Mouse (Mus musculus): ENCODE data around the gene Zbtb44. TPM values are rescaled to one million over a fixed set of nuclear protein-coding genes. Genes with fewer than 3 reads are reported as not detected.
A peak's percentile ranks its signal among the peaks of the same experiment; 100 is the strongest.

Gene Zbtb44
- polyA plus RNA-seq, 1 experiment from 2014 or later, result 5.0 TPM

DNA sequence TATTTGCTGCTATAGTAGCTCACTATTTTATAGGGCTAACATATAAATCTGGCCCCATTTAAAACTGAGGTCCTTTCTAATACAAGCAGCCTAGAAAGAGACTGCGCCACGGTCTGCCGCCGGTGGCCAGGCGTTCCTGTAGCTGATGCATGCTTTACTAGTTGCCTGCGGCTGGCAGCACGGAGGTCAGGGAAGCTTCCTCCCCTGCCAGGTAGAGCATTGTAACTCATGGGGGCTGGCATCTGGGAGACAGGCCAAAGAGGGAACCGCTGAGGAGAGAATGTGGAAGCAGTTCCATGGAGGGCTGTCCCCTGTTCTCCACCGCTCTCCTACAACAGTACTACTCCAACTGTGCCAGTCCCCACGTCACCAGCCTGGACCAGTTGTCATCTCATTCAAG is 44.4 kb downstream of the Zbtb44 start:
- ATAC-seq (replicated peaks), result no peak
- H3K4me2 ChIP-seq, result no peak overlapping the region

DNA sequence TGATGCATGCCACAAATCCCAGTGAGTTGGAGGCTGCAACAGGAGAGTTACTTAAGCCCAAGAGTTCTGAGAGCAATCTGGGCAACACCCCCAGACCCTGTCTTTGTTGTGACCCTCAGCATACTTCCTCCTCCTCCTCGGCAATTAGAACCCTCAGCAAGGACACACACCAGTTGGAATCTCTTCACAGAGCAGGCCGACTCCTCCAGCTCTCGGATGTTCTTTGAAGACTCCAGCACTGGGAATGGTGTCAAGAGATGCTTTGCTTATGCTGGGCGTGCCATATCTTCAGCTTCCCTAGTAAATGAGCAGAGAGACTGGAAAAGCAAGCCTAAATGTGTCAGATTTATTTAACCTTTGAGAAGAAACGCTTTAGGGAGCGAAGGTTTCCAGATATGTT is 50.3 kb downstream of the Zbtb44 start:
- H3K36me3 ChIP-seq (replicated peaks), result no peaks in the 10 kb centered on the region
- no peak for ATAC-seq (replicated peaks)
- 82% methylated on average over 6 of the region's 6 CpGs for WGBS
- no peak overlapping the region for H3K4me2 ChIP-seq
- H3K4me3 ChIP-seq, result no peak overlapping the region
- H3K9ac ChIP-seq, result no peak overlapping the region
- H3K27ac ChIP-seq, result no peak overlapping the region
- H3K27me3 ChIP-seq (replicated peaks), result no peaks in the 10 kb centered on the region
- no peaks in the 10 kb centered on the region for H3K9me3 ChIP-seq
- H3K4me1 ChIP-seq, result peaks cover 6% of the 10 kb centered on the region

More for the DNA sequence above, 44.4 kb downstream of the Zbtb44 start:
- 90% methylated on average over 10 of the region's 10 CpGs for WGBS
- H3K4me1 ChIP-seq, result no peaks in the 10 kb centered on the region
- H3K9me3 ChIP-seq, result no peaks in the 10 kb centered on the region
- no peak overlapping the region for H3K9ac ChIP-seq
- no peak overlapping the region for H3K27ac ChIP-seq
- H3K27me3 ChIP-seq (replicated peaks), result no peaks in the 10 kb centered on the region
- H3K4me3 ChIP-seq, result no peak overlapping the region
- no peaks in the 10 kb centered on the region for H3K36me3 ChIP-seq (replicated peaks)

DNA sequence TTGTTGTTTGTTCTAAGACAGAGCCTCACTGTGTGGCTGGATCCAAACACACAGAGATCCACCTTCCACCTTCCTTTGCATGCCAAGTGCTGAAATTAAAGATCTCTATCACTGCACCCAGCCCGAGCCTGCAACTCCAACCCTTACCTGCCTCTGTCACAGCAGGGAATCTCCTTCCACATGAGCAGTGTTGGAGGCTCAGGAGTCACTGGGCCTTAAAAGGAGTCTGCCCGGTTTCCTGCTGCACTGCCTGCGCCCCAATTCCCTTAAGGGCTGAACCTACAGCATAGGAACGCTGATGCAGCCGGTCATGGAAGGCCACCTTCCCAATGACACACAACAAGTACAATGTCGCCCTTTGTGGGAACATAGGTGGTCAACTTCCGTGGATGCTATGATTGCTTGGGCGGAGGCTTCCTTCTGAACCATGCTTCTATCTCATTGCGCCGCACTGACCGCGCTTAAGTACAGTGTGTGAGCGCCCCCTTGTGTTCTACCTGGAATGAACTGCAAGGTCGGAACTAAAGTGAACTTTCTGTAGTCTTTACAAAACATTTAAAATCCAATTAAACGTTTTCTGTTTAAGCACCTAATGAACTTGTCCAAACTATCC is 51.7 kb downstream of the Zbtb44 start:
- no peak overlapping the region for H3K27ac ChIP-seq
- H3K9me3 ChIP-seq, result no peaks in the 10 kb centered on the region
- peak overlapping the region; percentile 45 for H3K4me2 ChIP-seq
- ATAC-seq (replicated peaks), result peak; percentile 63; the same call in 1 of the 2 replicates
- no peaks in the 10 kb centered on the region for H3K27me3 ChIP-seq (replicated peaks)
- peaks cover 8% of the 10 kb centered on the region for H3K4me1 ChIP-seq
- 7% methylated on average over 15 of the region's 15 CpGs for WGBS
- 0 out of 2 replicates have a peak overlapping the region, but pooled peaks have one; percentile 11 for H3K9ac ChIP-seq
- no peaks in the 10 kb centered on the region for H3K36me3 ChIP-seq (replicated peaks)
- peak overlapping the region; percentile 29 for H3K4me3 ChIP-seq

DNA sequence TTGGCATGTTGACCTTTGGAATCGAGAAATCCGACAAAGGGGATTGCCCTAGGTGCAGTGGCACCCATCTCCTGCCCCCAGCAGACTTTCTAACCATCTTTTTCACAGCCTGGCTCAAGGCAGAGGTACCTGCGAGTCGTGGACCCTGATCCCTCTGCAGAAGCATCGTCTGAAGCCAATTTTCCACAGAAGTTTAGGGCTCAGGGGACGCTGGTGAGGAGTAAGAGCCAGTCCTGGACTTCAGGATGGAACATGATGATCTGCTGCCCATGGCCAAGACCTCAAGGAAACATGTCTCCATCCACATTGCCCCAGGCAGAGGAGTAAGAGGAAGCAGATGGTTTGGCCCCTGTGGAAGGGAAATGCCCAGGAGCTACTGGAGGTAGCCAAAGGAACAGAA is 52.3 kb downstream of the Zbtb44 start:
- no peak for ATAC-seq (replicated peaks)
- H3K4me3 ChIP-seq, result no peak overlapping the region
- H3K27me3 ChIP-seq (replicated peaks), result no peaks in the 10 kb centered on the region
- peaks cover 8% of the 10 kb centered on the region for H3K4me1 ChIP-seq
- H3K27ac ChIP-seq, result no peak overlapping the region
- no peak overlapping the region for H3K4me2 ChIP-seq
- no peak overlapping the region for H3K9ac ChIP-seq
- no peaks in the 10 kb centered on the region for H3K36me3 ChIP-seq (replicated peaks)
- 73% methylated on average over 6 of the region's 6 CpGs for WGBS
- H3K9me3 ChIP-seq, result no peaks in the 10 kb centered on the region

DNA sequence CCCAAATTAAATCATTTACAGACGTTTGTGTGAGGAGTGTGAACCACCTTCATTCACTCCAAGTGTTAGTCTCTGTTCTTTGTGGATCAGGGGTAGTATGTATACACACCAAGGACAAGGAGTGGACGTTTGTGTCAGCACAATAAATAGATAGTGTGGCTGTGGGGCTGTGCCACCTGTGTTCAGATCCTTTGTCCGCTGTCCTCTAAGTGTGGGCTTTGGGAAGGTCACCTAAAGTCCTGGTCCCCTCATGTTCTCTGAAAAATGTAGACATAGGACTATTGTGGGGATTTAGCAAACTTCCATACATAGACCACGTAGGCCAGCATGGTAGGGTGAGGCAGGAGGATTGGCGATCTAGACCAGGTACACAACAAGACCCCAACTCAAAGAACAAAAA is 55.1 kb downstream of the Zbtb44 start:
- WGBS, result 83% methylated on average over 5 of the region's 5 CpGs
- no peak for ATAC-seq (replicated peaks)
- H3K4me2 ChIP-seq, result no peak overlapping the region
- no peaks in the 10 kb centered on the region for H3K9me3 ChIP-seq
- peaks cover 8% of the 10 kb centered on the region for H3K4me1 ChIP-seq
- H3K36me3 ChIP-seq (replicated peaks), result no peaks in the 10 kb centered on the region
- no peak overlapping the region for H3K27ac ChIP-seq
- H3K9ac ChIP-seq, result no peak overlapping the region
- no peaks in the 10 kb centered on the region for H3K27me3 ChIP-seq (replicated peaks)
- no peak overlapping the region for H3K4me3 ChIP-seq

DNA sequence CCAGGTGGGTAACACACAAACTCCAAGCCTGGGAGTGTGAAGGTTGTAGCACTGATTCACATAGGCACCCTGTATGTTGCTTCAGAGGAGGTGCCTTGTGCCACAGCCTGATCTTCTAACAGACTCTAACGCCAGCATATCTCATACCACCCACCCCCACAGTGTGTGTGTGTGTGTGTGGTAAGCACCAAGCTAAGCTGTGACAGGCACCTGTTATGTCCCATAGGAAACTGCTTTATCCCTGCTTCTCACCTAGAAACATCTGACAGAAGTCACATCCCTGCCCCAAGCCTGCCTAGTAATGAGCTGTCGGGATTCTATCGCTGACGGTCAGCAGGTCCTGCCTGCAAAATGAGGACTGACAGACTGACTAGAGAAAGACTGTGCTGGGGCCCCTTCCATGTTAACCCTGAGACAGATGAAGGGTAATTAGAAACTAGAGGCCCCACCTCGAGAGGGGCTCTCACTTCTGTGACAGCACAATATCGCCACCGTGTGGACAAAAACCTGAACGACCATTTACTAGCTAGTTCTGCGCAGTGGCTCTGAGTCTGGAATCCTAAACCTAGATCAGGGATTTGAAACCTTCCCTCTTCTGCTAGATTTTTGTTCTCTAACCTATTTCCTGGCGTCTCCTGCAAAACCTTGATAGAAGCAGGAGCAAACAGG is 55.8 kb downstream of the Zbtb44 start:
- H3K4me2 ChIP-seq, result 0 out of 2 replicates have a peak overlapping the region, but pooled peaks have one; percentile 14
- H3K36me3 ChIP-seq (replicated peaks), result no peaks in the 10 kb centered on the region
- WGBS, result 19% methylated on average over 10 of the region's 10 CpGs
- H3K27me3 ChIP-seq (replicated peaks), result no peaks in the 10 kb centered on the region
- H3K9me3 ChIP-seq, result no peaks in the 10 kb centered on the region
- ATAC-seq (replicated peaks), result no peak; the same call in 1 of the 2 replicates
- no peak overlapping the region for H3K4me3 ChIP-seq
- no peak overlapping the region for H3K9ac ChIP-seq
- peaks cover 8% of the 10 kb centered on the region for H3K4me1 ChIP-seq
- H3K27ac ChIP-seq, result no peak overlapping the region

DNA sequence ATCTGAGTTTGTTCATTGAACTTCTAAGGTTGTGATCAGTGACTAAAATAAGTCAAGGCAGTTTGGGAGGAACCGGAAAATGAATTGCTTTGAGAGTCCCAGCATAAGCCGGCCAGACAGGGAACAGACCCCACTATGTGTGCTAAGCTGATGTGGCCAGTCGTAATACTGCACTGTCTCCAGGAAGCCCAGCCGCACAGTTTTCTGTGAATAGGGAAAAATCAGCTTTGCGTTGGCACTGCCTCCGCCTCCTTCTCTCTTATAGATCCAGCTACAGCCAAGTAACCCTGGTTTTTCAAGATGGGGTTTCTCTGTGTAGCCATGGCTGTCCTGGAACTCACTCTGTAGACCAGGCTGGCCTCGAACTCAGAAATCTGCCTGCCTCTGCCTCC is 56.3 kb downstream of the Zbtb44 start:
- no peaks in the 10 kb centered on the region for H3K27me3 ChIP-seq (replicated peaks)
- no peaks in the 10 kb centered on the region for H3K36me3 ChIP-seq (replicated peaks)
- H3K9ac ChIP-seq, result no peak overlapping the region
- peaks cover 7% of the 10 kb centered on the region for H3K4me1 ChIP-seq
- WGBS, result 84% methylated on average over 7 of the region's 7 CpGs
- no peak overlapping the region for H3K4me3 ChIP-seq
- H3K9me3 ChIP-seq, result no peaks in the 10 kb centered on the region
- H3K4me2 ChIP-seq, result no peak overlapping the region
- no peak overlapping the region for H3K27ac ChIP-seq
- no peak for ATAC-seq (replicated peaks)

DNA sequence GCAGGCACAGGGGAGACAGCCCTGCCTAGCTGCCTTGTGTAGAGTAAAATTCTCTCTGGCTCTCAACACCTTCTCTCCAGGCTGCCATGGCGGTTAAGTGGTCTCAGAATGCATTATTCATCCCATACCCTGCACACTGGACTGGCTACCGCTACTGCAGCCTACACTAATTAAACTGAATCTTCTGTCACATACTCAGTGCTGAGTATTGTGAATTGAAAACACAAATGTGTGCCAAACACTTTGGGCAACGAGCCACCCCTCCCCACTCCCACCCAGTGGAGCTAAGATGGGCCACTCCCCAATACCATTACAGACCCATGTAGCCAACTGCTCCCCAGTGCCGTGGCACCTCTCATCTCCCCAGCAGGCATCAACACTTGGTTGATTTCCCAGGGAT is 57.0 kb downstream of the Zbtb44 start:
- peaks cover 2% of the 10 kb centered on the region; the same call in 1 of the 2 replicates for H3K4me1 ChIP-seq
- H3K4me2 ChIP-seq, result no peak overlapping the region
- 53% methylated on average over 4 of the region's 4 CpGs for WGBS
- H3K9ac ChIP-seq, result no peak overlapping the region
- H3K4me3 ChIP-seq, result no peak overlapping the region
- H3K9me3 ChIP-seq, result no peaks in the 10 kb centered on the region
- no peak for ATAC-seq (replicated peaks)
- no peak overlapping the region for H3K27ac ChIP-seq
- no peaks in the 10 kb centered on the region for H3K27me3 ChIP-seq (replicated peaks)
- no peaks in the 10 kb centered on the region for H3K36me3 ChIP-seq (replicated peaks)

DNA sequence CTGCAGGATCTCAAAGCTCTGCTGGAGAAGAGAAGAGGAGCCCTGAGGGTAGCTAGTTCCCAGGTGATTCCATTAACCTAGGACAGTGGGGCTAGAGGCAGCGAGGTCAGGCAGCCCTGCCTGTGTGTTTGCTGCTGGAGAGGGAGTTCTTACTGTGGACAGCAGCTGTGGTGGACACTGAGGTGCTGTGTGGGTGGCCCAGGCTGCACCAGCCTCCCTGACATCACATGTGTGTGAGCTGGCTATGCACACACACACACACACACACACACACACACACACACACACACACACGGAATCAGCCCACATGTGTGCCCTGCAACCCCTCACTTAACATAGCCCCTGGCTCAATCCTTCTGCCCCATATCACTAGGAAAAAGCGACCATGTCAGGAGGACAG is 57.7 kb downstream of the Zbtb44 start:
- H3K9me3 ChIP-seq, result no peaks in the 10 kb centered on the region
- ATAC-seq (replicated peaks), result no peak
- H3K9ac ChIP-seq, result no peak overlapping the region
- H3K27ac ChIP-seq, result no peak overlapping the region
- no peaks in the 10 kb centered on the region for H3K36me3 ChIP-seq (replicated peaks)
- H3K4me2 ChIP-seq, result no peak overlapping the region
- no peaks in the 10 kb centered on the region for H3K27me3 ChIP-seq (replicated peaks)
- H3K4me1 ChIP-seq, result peaks cover 2% of the 10 kb centered on the region; the same call in 1 of the 2 replicates
- no peak overlapping the region for H3K4me3 ChIP-seq
- 84% methylated on average over 3 of the region's 3 CpGs for WGBS

DNA sequence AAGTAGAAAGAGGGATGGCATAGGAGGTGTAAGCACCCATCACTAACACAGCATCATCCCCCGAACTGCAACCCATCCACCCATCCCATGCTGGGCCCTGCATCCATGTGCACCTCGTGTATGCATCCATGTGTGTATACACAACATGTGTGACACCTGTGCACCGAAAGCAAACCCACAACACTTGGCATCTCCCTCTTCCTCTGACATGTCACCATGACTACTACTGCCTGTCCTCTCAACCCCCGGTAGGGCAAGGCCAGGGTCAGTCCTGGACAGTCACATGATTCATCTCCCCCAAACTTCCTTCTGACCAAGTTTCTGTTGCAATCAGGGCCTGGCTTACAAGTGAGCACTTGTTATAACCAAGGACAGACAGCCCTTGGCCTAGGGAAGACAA is 58.4 kb downstream of the Zbtb44 start:
- no peaks in the 10 kb centered on the region for H3K36me3 ChIP-seq (replicated peaks)
- no peak for ATAC-seq (replicated peaks)
- no peak overlapping the region for H3K27ac ChIP-seq
- no peaks in the 10 kb centered on the region for H3K9me3 ChIP-seq
- H3K27me3 ChIP-seq (replicated peaks), result no peaks in the 10 kb centered on the region
- peaks cover 2% of the 10 kb centered on the region; the same call in 1 of the 2 replicates for H3K4me1 ChIP-seq
- H3K9ac ChIP-seq, result no peak overlapping the region
- no peak overlapping the region for H3K4me2 ChIP-seq
- 83% methylated on average over 4 of the region's 4 CpGs for WGBS
- no peak overlapping the region for H3K4me3 ChIP-seq

DNA sequence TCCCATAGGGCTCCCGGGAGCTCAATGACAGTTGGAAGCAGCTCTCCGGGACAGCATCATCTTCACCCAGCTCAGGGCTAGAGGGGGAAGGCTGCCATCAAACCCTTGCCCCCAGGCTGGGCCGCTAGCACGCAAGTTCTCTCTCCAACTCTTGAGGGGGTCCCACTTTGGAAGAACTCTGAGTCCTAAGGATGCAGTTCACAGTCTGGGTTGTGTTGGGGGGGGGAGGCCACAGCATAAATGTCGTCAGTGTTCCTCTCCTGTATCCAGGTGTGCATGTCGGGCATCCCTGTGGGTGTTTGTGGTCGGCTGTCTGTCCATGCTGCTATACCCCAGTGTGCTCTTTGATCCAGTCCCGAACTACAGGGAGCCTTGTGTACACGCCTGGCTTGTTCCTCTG is 59.1 kb downstream of the Zbtb44 start:
- ATAC-seq (replicated peaks), result no peak
- H3K27me3 ChIP-seq (replicated peaks), result no peaks in the 10 kb centered on the region
- WGBS, result 83% methylated on average over 9 of the region's 9 CpGs
- no peak overlapping the region for H3K27ac ChIP-seq
- no peaks in the 10 kb centered on the region for H3K36me3 ChIP-seq (replicated peaks)
- no peak overlapping the region for H3K9ac ChIP-seq
- no peaks in the 10 kb centered on the region for H3K9me3 ChIP-seq
- no peak overlapping the region for H3K4me3 ChIP-seq
- H3K4me2 ChIP-seq, result no peak overlapping the region
- peaks cover 2% of the 10 kb centered on the region; the same call in 1 of the 2 replicates for H3K4me1 ChIP-seq

DNA sequence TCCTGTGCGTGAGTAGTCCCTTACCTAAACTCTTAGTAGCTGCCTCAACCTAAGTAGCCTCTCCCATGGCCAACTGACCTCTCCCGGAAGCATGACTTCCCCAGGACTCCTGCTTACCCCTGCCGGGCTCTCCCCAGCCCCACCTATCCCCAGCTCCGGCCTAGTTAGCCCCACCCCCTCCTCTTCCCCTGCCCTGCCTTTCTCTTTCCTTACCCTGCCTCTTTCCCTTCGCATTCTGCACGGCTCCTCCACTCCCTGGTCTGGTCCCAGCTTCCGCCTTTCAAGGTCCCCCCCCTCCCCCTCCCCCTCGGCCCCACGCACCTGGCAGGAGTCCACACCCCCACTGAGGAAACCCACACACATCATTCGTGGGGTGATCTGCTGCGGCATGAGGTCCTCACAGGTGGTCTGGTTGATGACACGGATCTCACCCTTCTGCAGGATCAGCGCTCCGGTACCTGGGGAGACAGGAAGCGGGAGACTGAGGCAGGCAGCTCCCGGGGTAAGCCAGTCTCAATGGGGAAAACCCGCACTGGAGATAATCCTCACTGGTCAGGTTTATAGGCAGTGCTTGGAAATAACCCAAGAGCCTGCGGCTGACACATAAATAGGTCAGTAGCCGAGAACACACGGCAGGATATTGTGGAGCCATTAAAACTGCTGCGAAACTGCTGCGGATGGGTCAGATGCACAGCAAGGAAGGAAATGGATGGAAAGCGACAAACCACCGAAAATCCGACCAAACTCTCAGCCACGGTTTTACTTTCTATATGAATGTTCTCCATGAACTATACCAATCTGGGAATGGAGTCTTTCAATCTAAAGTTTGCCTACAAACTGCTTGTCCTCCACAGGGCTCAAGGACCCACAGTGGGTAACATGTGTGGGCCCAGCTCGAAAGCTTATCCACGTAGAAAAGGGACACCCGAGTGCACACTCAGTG is 59.9 kb downstream of the Zbtb44 start:
- Histone ChIP-seq H3K27ac (no peak overlapping the region), H3K4me2 (no peak overlapping the region), H3K4me1 (peaks cover 2% of the 10 kb centered on the region; the same call in 1 of the 2 replicates), H3K9me3 (no peaks in the 10 kb centered on the region), H3K9ac (no peak overlapping the region), H3K27me3 (replicated peaks) (no peaks in the 10 kb centered on the region), H3K4me3 (no peak overlapping the region), H3K36me3 (replicated peaks) (no peaks in the 10 kb centered on the region)
- no peak for ATAC-seq (replicated peaks)
- WGBS, result 76% methylated on average over 29 of the region's 29 CpGs

All from midbrain, embryonic 15.5 days (tissue).